Mouse (Mus musculus) liver, embryonic 14.5 days (tissue): ENCODE measurements around the gene Dab2ip.

Experiments
- CTCF ChIP-seq: IDR thresholded peaks from 2 replicates; pipeline ENCODE4 v1.5.1; 2016; ENCODE audit warnings: antibody characterized with exemption, low read depth, control low read depth
- EP300 ChIP-seq: IDR thresholded peaks from 2 replicates; pipeline ENCODE4 v1.6.1; 2016; ENCODE audit warnings: antibody characterized with exemption, low read depth

DNA sequence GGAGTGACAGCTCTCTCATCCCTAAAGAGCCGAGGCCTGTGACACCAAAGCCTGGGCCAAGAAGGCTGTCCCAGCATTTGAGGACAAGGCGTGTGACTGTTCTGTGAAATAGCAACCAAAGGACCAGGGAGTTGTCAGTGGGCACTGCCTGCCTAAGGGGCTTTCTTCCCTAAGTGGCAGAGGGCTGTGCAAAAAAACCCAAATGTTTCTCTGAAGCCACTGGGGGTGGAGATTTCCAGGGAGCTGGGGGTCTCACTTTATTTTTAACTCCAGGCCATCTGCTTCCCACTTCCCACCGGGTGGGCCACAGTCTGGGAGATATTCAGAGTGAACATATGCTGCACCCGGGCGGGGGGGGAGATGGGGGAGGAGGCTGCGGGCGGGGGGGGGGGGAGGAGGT is 188.6 kb downstream of the Dab2ip start:
- TF ChIP-seq CTCF (no peak), EP300 (no peak)
